Mouse (Mus musculus) forebrain, embryonic 12.5 days (tissue): ENCODE measurements at regions not wholly inside any gene's neighbourhood (a gene's known extent, or its start where the extent isn't known, plus 50 kb on each side); places are given as distances from the start of the nearest gene placed in this dataset.

Experiments used
- ATAC-seq: fragments of 200-750 bp; cut with Nextera tagmentation; 2 replicates; pipeline ENCODE4 v1.8.0; 2017; ENCODE audit warnings: moderate TSS enrichment; ENCODE audit not compliant: low FRiP score
- H3K27ac ChIP-seq: fragments of 300-500 bp; sonication (generic); 2 replicates; pipeline ENCODE4 v1.5.1; 2016; ENCODE audit warnings: mild to moderate bottlenecking
- H3K27me3 ChIP-seq: fragments of 300-500 bp; sonication (generic); 2 replicates; pipeline ENCODE4 v1.6.1; 2016; ENCODE audit warnings: mild to moderate bottlenecking
- H3K36me3 ChIP-seq: fragments of 300-500 bp; sonication (generic); replicated peaks from 2 replicates; pipeline ENCODE4 v1.6.1; 2016; ENCODE audit warnings: mild to moderate bottlenecking
- H3K4me1 ChIP-seq: fragments of 300-500 bp; sonication (generic); 2 replicates; pipeline ENCODE4 v1.6.1; 2016
- H3K4me2 ChIP-seq: fragments of 300-500 bp; sonication (generic); 2 replicates; pipeline ENCODE4 v1.6.1; 2016; ENCODE audit warnings: mild to moderate bottlenecking, moderate library complexity
- H3K4me3 ChIP-seq: fragments of 300-500 bp; sonication (generic); replicated peaks from 2 replicates; pipeline ENCODE4 v1.5.1; 2016; ENCODE audit warnings: mild to moderate bottlenecking
- H3K9ac ChIP-seq: fragments of 300-500 bp; sonication (generic); 2 replicates; pipeline ENCODE4 v1.6.1; 2016; ENCODE audit warnings: mild to moderate bottlenecking
- H3K9me3 ChIP-seq: fragments of 300-500 bp; sonication (generic); 2 replicates; pipeline ENCODE4 v1.6.1; 2016
- WGBS: fragments of 180-500 bp; shearing (Covaris S2); methylation state at CpG from one replicate; pipeline ENCODE4 v1.1.7; 2016; 5-methylcytosine and 5-hydroxymethylcytosine counted together

GRCm38 (mm10) chr19:26507986-26508385 is 96.9 kb upstream of the Smarca2 start:
- no peak for ATAC-seq
- Histone ChIP-seq H3K27me3 (no peaks in the 10 kb centered on the region), H3K4me1 (peaks cover 25% of the 10 kb centered on the region), H3K36me3 (no peaks in the 10 kb centered on the region), H3K27ac (no peak overlapping the region), H3K4me3 (no peak overlapping the region), H3K4me2 (no peak overlapping the region), H3K9me3 (0 out of 2 replicates have a peak, but pooled peaks cover 6% of the 10 kb centered on the region), H3K9ac (no peak overlapping the region)
- WGBS, result 79% methylated on average over 11 of the region's 11 CpGs

GRCm38 (mm10) chr19:26508616-26509015 is 96.2 kb upstream of the Smarca2 start:
- H3K9ac ChIP-seq, result no peak overlapping the region
- no peak overlapping the region for H3K4me3 ChIP-seq
- H3K4me2 ChIP-seq, result peak overlapping the region; percentile 15; the same call in 1 of the 2 replicates
- 0 out of 2 replicates have a peak overlapping the region, but pooled peaks have one; percentile 13 for H3K27ac ChIP-seq
- 0 out of 2 replicates have a peak, but pooled peaks cover 6% of the 10 kb centered on the region for H3K9me3 ChIP-seq
- WGBS, result 45% methylated on average over 7 of the region's 7 CpGs
- no peaks in the 10 kb centered on the region for H3K27me3 ChIP-seq
- H3K4me1 ChIP-seq, result peaks cover 25% of the 10 kb centered on the region
- no peaks in the 10 kb centered on the region for H3K36me3 ChIP-seq
- ATAC-seq, result peak; percentile 43; the same call in 1 of the 2 replicates

GRCm38 (mm10) chr19:26509240-26509639 is 95.6 kb upstream of the Smarca2 start:
- Histone ChIP-seq H3K9ac (no peak overlapping the region), H3K27ac (no peak overlapping the region), H3K4me3 (no peak overlapping the region), H3K4me1 (peaks cover 25% of the 10 kb centered on the region), H3K4me2 (no peak overlapping the region), H3K36me3 (no peaks in the 10 kb centered on the region), H3K27me3 (no peaks in the 10 kb centered on the region), H3K9me3 (0 out of 2 replicates have a peak, but pooled peaks cover 6% of the 10 kb centered on the region)
- 74% methylated on average over 2 of the region's 2 CpGs for WGBS
- ATAC-seq, result no peak

GRCm38 (mm10) chr19:26510185-26510584 is 94.7 kb upstream of the Smarca2 start:
- WGBS, result 49% methylated on average over 12 of the region's 12 CpGs
- Histone ChIP-seq H3K9me3 (0 out of 2 replicates have a peak, but pooled peaks cover 3% of the 10 kb centered on the region), H3K4me1 (peaks cover 25% of the 10 kb centered on the region), H3K9ac (no peak overlapping the region), H3K27ac (no peak overlapping the region), H3K4me2 (no peak overlapping the region), H3K36me3 (no peaks in the 10 kb centered on the region), H3K4me3 (no peak overlapping the region), H3K27me3 (no peaks in the 10 kb centered on the region)
- ATAC-seq, result no peak

GRCm38 (mm10) chr19:26510887-26511286 is 94.0 kb upstream of the Smarca2 start:
- Histone ChIP-seq H3K27ac (no peak overlapping the region), H3K9me3 (no peaks in the 10 kb centered on the region), H3K4me2 (no peak overlapping the region), H3K36me3 (no peaks in the 10 kb centered on the region), H3K4me3 (no peak overlapping the region), H3K27me3 (no peaks in the 10 kb centered on the region), H3K4me1 (peaks cover 25% of the 10 kb centered on the region), H3K9ac (no peak overlapping the region)
- no peak for ATAC-seq
- WGBS, result 86% methylated on average over 3 of the region's 3 CpGs

- H3K4me3 ChIP-seq, result no peak overlapping the region
- H3K4me2 ChIP-seq, result no peak overlapping the region
- H3K4me1 ChIP-seq, result peaks cover 25% of the 10 kb centered on the region
- no peak for ATAC-seq
- no peak overlapping the region for H3K27ac ChIP-seq
- no peak overlapping the region for H3K9ac ChIP-seq
- H3K36me3 ChIP-seq, result no peaks in the 10 kb centered on the region
- 66% methylated on average over 6 of the region's 6 CpGs for WGBS
- H3K9me3 ChIP-seq, result no peaks in the 10 kb centered on the region
- no peaks in the 10 kb centered on the region for H3K27me3 ChIP-seq
Observed at GRCm38 (mm10) chr19:26511756-26512155, 93.1 kb upstream of the Smarca2 start.

GRCm38 (mm10) chr19:26524583-26524982 is 80.3 kb upstream of the Smarca2 start:
- WGBS, result 85% methylated on average over 3 of the region's 3 CpGs

GRCm38 (mm10) chr19:26531390-26531789 is 73.5 kb upstream of the Smarca2 start:
- H3K27ac ChIP-seq, result no peak overlapping the region
- H3K4me2 ChIP-seq, result no peak overlapping the region
- no peak overlapping the region for H3K9ac ChIP-seq
- WGBS, result 87% methylated on average over 4 of the region's 4 CpGs
- no peak overlapping the region for H3K4me3 ChIP-seq
- no peaks in the 10 kb centered on the region for H3K9me3 ChIP-seq
- H3K4me1 ChIP-seq, result no peaks in the 10 kb centered on the region
- H3K36me3 ChIP-seq, result no peaks in the 10 kb centered on the region
- ATAC-seq, result no peak
- H3K27me3 ChIP-seq, result no peaks in the 10 kb centered on the region

More at GRCm38 (mm10) chr19:26524583-26524982, 80.3 kb upstream of the Smarca2 start:
- Histone ChIP-seq H3K9ac (no peak overlapping the region), H3K27me3 (0 out of 2 replicates have a peak, but pooled peaks cover 6% of the 10 kb centered on the region), H3K27ac (no peak overlapping the region), H3K4me1 (peaks cover 8% of the 10 kb centered on the region), H3K4me3 (no peak overlapping the region), H3K36me3 (no peaks in the 10 kb centered on the region), H3K4me2 (no peak overlapping the region), H3K9me3 (no peaks in the 10 kb centered on the region)
- ATAC-seq, result no peak

- Histone ChIP-seq H3K4me3 (no peak overlapping the region), H3K4me1 (no peaks in the 10 kb centered on the region), H3K4me2 (no peak overlapping the region), H3K9me3 (no peaks in the 10 kb centered on the region), H3K27me3 (no peaks in the 10 kb centered on the region), H3K9ac (no peak overlapping the region), H3K27ac (no peak overlapping the region), H3K36me3 (no peaks in the 10 kb centered on the region)
- 60% methylated on average over 6 of the region's 6 CpGs for WGBS
- no peak for ATAC-seq
Observed at GRCm38 (mm10) chr19:26532509-26532908, 72.3 kb upstream of the Smarca2 start.

GRCm38 (mm10) chr19:26545671-26546070 is 59.2 kb upstream of the Smarca2 start:
- Histone ChIP-seq H3K4me3 (no peak overlapping the region), H3K4me1 (peaks cover 4% of the 10 kb centered on the region; the same call in 1 of the 2 replicates), H3K4me2 (no peak overlapping the region), H3K27me3 (no peaks in the 10 kb centered on the region), H3K27ac (no peak overlapping the region), H3K9me3 (no peaks in the 10 kb centered on the region), H3K36me3 (no peaks in the 10 kb centered on the region), H3K9ac (no peak overlapping the region)
- 56% methylated on average over 3 of the region's 3 CpGs for WGBS
- ATAC-seq, result no peak

- WGBS, result 91% methylated on average over 6 of the region's 6 CpGs
- H3K27ac ChIP-seq, result no peak overlapping the region
- no peaks in the 10 kb centered on the region for H3K9me3 ChIP-seq
- no peak overlapping the region for H3K4me2 ChIP-seq
- no peak for ATAC-seq
- H3K36me3 ChIP-seq, result no peaks in the 10 kb centered on the region
- no peak overlapping the region for H3K4me3 ChIP-seq
- H3K9ac ChIP-seq, result no peak overlapping the region
- no peaks in the 10 kb centered on the region for H3K27me3 ChIP-seq
- H3K4me1 ChIP-seq, result peaks cover 4% of the 10 kb centered on the region; the same call in 1 of the 2 replicates
Observed at GRCm38 (mm10) chr19:26547522-26547921, 57.3 kb upstream of the Smarca2 start.

GRCm38 (mm10) chr19:26548562-26549270 is 56.1 kb upstream of the Smarca2 start:
- Histone ChIP-seq H3K27ac (no peak overlapping the region), H3K4me2 (no peak overlapping the region), H3K9ac (no peak overlapping the region), H3K4me1 (peaks cover 4% of the 10 kb centered on the region; the same call in 1 of the 2 replicates), H3K27me3 (no peaks in the 10 kb centered on the region), H3K4me3 (no peak overlapping the region), H3K9me3 (no peaks in the 10 kb centered on the region), H3K36me3 (no peaks in the 10 kb centered on the region)
- no peak for ATAC-seq
- 78% methylated on average over 14 of the region's 14 CpGs for WGBS

GRCm38 (mm10) chr19:26550299-26550698 is 54.6 kb upstream of the Smarca2 start:
- no peaks in the 10 kb centered on the region for H3K9me3 ChIP-seq
- WGBS, result 49% methylated on average over 5 of the region's 5 CpGs
- H3K36me3 ChIP-seq, result no peaks in the 10 kb centered on the region
- peaks cover 4% of the 10 kb centered on the region; the same call in 1 of the 2 replicates for H3K4me1 ChIP-seq
- H3K9ac ChIP-seq, result no peak overlapping the region
- no peaks in the 10 kb centered on the region for H3K27me3 ChIP-seq
- ATAC-seq, result no peak
- H3K27ac ChIP-seq, result no peak overlapping the region
- no peak overlapping the region for H3K4me3 ChIP-seq
- no peak overlapping the region for H3K4me2 ChIP-seq
